Mouse (Mus musculus) kidney, embryonic 15.5 days (tissue): ENCODE measurements around the gene Hgfac. TPM values are rescaled to one million over a fixed set of nuclear protein-coding genes. Genes with fewer than 3 reads are reported as not detected.

Experiments
- ATAC-seq: fragments of 200-750 bp; cut with Nextera tagmentation; replicated peaks from 2 replicates; pipeline ENCODE4 v1.8.0; 2017; ENCODE audit warnings: moderate TSS enrichment; ENCODE audit not compliant: low FRiP score
- H3K27ac ChIP-seq: fragments of 300-500 bp; sonication (generic); 2 replicates; pipeline ENCODE4 v1.5.1; 2015; ENCODE audit warnings: mild to moderate bottlenecking, inconsistent platforms
- H3K27me3 ChIP-seq: fragments of 300-500 bp; sonication (generic); 2 replicates; pipeline ENCODE4 v1.6.1; 2015; ENCODE audit warnings: inconsistent platforms
- H3K36me3 ChIP-seq: fragments of 300-500 bp; sonication (generic); 2 replicates; pipeline ENCODE4 v1.6.1; 2015; ENCODE audit warnings: inconsistent platforms
- H3K4me1 ChIP-seq: fragments of 300-500 bp; sonication (generic); 2 replicates; pipeline ENCODE4 v1.6.1; 2015; ENCODE audit warnings: inconsistent platforms
- H3K4me2 ChIP-seq: fragments of 300-500 bp; sonication (generic); 2 replicates; pipeline ENCODE4 v1.6.1; 2015; ENCODE audit warnings: moderate library complexity, mild to moderate bottlenecking, inconsistent platforms
- H3K4me3 ChIP-seq: fragments of 300-500 bp; sonication (generic); replicated peaks from 2 replicates; pipeline ENCODE4 v1.5.1; 2015; ENCODE audit warnings: mild to moderate bottlenecking, inconsistent platforms
- H3K9ac ChIP-seq: fragments of 300-500 bp; sonication (generic); 2 replicates; pipeline ENCODE4 v1.6.1; 2015; ENCODE audit warnings: mild to moderate bottlenecking, inconsistent platforms
- H3K9me3 ChIP-seq: fragments of 300-500 bp; sonication (generic); replicated peaks from 2 replicates; pipeline ENCODE4 v1.6.1; 2016; ENCODE audit warnings: inconsistent platforms
- WGBS: fragments of 180-500 bp; shearing (Covaris S2); methylation state at CpG from one replicate; pipeline ENCODE4 v1.1.7; 2015; ENCODE audit warnings: mixed read lengths; 5-methylcytosine and 5-hydroxymethylcytosine counted together
- microRNA-seq: library from miRNA; unstranded; fragments of <30 nt; microRNA quantifications from one replicate; pipeline ENCODE4, GENCODE M21; 2016
- polyA plus RNA-seq: library from polyadenylated mRNA; unstranded; fragments of >200 nt; fragmentation: Nextera tagmentation; extraction: Ambion mirVana; gene quantifications from 2 replicates; pipeline ENCODE4 v1.2.1, GENCODE M21; 2015

Gene Hgfac
- polyA plus RNA-seq, 1 experiment from 2014 or later: 2.6 TPM

DNA sequence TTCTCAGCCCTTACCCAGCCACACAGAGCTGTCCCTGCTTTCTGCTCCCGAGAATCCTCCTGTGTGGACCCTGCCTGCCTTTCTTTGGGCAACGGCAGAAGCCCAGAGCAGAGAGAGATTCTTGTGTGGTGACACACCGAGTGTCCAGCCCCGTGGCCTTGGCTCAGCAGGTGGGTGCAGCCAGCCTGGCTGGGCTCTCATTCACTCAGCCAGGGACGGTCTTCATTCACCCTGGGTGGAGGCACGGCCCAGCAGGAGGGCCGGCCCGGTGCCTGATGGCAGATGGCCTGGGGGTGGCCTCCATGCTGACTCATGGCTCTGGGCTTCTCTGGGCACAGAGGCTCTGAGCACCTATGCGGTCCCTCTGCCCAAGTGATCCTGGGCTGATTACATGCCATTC lies 32.7 kb downstream of the Hgfac start:
- Histone ChIP-seq H3K4me2 (no peak overlapping the region), H3K9me3 (no peaks in the 10 kb centered on the region), H3K4me1 (no peaks in the 10 kb centered on the region; the same call in 1 of the 2 replicates), H3K27me3 (peaks cover under 1% of the 10 kb centered on the region; the same call in 1 of the 2 replicates), H3K27ac (no peak overlapping the region), H3K9ac (no peak overlapping the region), H3K4me3 (no peak overlapping the region), H3K36me3 (no peaks in the 10 kb centered on the region)
- 77% methylated on average over 9 of the region's 9 CpGs for WGBS
- ATAC-seq: no peak

DNA sequence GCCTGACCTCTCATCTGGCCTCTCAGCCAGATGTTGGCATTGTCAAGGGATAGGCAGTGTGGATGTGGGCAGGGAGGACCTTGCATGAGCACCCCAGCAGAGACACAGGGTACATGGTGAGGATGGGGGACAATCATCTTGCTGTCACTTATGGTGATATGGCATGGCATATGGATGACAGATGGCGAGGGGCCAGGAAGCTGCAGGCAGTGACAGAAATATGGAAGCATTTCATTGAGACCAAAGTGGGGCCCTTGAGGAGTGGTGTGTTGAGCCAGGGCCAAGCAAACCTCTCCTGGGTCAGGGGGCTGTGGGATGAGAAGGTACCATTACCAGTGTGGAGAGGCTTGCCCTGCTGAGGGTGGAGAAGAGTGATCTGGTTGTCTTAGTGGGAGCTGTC lies 35.1 kb downstream of the Hgfac start:
- no peaks in the 10 kb centered on the region for H3K36me3 ChIP-seq
- no peak overlapping the region for H3K4me2 ChIP-seq
- peaks cover 6% of the 10 kb centered on the region; the same call in 1 of the 2 replicates for H3K4me1 ChIP-seq
- H3K27ac ChIP-seq: no peak overlapping the region
- WGBS: 89% methylated on average over 1 of the region's 1 CpGs
- H3K4me3 ChIP-seq: no peak overlapping the region
- no peak for ATAC-seq
- H3K27me3 ChIP-seq: peaks cover 10% of the 10 kb centered on the region
- no peak overlapping the region for H3K9ac ChIP-seq
- no peaks in the 10 kb centered on the region for H3K9me3 ChIP-seq

DNA sequence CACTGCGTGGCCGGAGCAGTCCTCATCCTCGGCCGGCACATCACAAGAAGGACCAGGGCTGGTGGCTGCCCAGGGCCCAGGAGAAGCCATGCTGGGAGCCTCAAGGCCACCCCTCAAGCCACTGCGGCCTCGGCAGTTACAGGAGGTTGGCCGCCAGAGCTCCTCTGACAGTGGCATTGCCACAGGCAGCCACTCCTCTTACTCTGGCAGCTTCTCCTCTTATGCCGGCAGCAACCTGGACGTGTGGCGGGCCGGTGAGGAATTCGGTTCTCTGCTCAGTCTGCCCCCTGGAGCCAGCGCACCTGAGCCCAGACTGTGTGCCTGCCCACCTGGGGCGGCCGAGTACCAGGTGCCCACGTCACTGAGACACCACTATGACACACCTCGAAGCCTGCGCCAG lies 37.8 kb downstream of the Hgfac start:
- ATAC-seq: no peak
- 46% methylated on average over 18 of the region's 18 CpGs for WGBS
- H3K27me3 ChIP-seq: peaks cover 10% of the 10 kb centered on the region
- H3K4me2 ChIP-seq: no peak overlapping the region
- peaks cover 6% of the 10 kb centered on the region; the same call in 1 of the 2 replicates for H3K4me1 ChIP-seq
- no peak overlapping the region for H3K27ac ChIP-seq
- no peak overlapping the region for H3K4me3 ChIP-seq
- H3K9me3 ChIP-seq: no peaks in the 10 kb centered on the region
- no peak overlapping the region for H3K9ac ChIP-seq
- no peaks in the 10 kb centered on the region for H3K36me3 ChIP-seq

DNA sequence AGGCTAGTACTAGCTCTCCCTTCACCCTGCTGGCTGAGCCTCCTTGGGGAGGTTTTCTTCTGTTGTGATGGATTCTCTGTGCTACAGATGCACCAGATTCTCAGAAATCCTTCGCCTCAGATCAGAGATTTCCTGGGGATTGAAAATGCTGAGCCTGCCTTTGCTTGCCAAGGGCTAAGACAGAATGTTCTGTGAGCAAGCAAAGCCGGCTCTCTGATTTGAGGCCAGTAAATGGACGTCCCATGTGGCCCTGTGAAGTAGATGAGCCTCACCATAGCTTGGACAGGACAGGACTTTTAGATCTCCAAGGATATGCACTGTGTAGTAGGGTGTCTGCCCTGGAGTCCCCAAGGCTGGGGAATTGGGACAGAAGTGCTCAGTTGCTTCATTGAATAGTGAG lies 43.6 kb downstream of the Hgfac start:
- no peak overlapping the region for H3K4me3 ChIP-seq

DNA sequence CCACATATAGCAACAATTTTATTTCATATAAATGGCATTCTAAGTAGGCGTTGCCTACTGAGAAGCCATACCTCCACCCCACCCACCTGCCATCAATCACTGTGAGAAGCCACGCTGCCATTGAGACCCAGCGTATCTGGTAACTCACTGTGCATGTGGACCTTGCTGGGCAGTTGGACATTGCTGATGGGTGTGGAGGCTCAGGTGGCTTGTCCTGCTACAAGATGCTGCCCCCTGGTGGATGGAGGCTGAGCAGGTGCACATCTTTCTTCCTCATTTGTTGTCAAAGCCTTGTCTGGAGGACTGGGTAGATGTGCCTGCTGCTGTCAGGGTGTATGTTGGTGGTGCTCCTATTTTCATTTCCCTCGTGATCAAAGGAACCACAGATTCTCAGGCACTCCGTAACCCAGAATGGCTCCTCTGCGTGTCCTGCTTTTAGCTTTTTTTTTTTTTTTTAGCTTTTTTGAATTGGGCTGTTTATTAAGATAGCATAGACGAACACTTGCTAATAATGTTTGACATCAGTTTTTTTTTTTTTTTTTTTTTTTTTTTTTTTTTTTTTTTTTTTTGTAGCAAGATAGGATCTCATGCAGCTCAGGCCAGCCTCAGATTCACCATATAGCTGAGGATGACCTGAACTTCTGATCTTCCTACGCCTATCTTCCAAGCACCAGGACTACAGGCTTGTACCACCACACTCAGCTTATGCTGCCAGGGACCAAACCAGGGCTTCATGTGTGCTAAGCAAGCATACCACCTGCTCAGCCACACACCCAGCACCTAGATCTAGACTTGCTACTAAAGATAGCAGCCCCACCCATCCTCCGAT lies 47.7 kb downstream of the Hgfac start:
- no peak overlapping the region for H3K4me3 ChIP-seq
- no peak overlapping the region for H3K9ac ChIP-seq
- H3K9me3 ChIP-seq: no peaks in the 10 kb centered on the region
- no peaks in the 10 kb centered on the region for H3K4me1 ChIP-seq
- no peak overlapping the region for H3K27ac ChIP-seq
- H3K4me2 ChIP-seq: no peak overlapping the region
- no peak for ATAC-seq
- WGBS: 63% methylated on average over 9 of the region's 9 CpGs
- no peaks in the 10 kb centered on the region for H3K27me3 ChIP-seq
- peaks cover 33% of the 10 kb centered on the region for H3K36me3 ChIP-seq

More for the DNA sequence above, 43.6 kb downstream of the Hgfac start:
- Histone ChIP-seq H3K9ac (no peak overlapping the region), H3K4me2 (no peak overlapping the region), H3K27me3 (0 out of 2 replicates have a peak, but pooled peaks cover under 1% of the 10 kb centered on the region), H3K9me3 (no peaks in the 10 kb centered on the region), H3K36me3 (no peaks in the 10 kb centered on the region), H3K4me1 (no peaks in the 10 kb centered on the region), H3K27ac (no peak overlapping the region)
- ATAC-seq: no peak
- WGBS: 74% methylated on average over 3 of the region's 3 CpGs

DNA sequence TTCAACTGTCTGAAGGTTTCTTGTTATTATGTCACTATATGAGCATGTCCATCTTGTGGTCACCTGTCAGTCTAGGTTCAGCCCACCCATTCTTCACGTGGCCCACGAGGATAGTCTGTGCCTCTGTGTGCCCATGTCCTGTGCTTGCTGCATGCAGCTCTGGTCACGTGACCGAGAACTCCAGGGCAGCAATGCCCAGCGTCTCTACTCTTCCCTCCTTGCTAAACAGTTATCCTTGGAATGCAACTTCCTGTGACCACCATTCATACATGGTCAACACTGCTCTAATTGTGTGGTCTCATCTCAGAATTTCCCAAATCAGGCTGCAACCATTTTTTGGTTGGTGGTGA lies 48.3 kb downstream of the Hgfac start:
- Histone ChIP-seq H3K4me1 (no peaks in the 10 kb centered on the region), H3K9ac (no peak overlapping the region), H3K4me3 (no peak overlapping the region), H3K9me3 (no peaks in the 10 kb centered on the region), H3K36me3 (peaks cover 37% of the 10 kb centered on the region), H3K4me2 (no peak overlapping the region), H3K27ac (no peak overlapping the region), H3K27me3 (no peaks in the 10 kb centered on the region)
- 84% methylated on average over 5 of the region's 5 CpGs for WGBS
- ATAC-seq: no peak

DNA sequence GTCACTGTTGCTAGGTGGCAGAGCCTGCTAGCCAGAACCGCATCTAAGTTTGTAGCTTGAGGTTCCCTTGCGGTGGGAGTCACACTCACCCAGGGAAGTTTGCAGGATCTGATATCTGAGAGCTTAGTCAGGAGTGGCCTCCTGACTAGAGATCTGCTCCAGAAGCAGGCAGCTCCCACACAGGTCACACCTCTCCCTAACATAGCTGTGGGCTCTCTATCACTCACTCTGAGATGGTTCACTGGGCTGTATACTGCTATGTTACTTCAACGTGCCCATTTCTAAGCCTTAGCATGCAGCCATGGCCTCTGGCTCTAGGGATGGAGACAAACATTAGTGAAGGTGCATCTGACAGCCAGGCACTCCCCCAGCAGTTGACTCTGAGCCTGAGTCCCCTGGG lies 50.3 kb downstream of the Hgfac start:
- no peak overlapping the region for H3K4me3 ChIP-seq
- H3K27me3 ChIP-seq: no peaks in the 10 kb centered on the region
- no peak overlapping the region for H3K27ac ChIP-seq
- peaks cover 57% of the 10 kb centered on the region for H3K36me3 ChIP-seq
- WGBS: 41% methylated on average over 3 of the region's 3 CpGs
- no peak overlapping the region for H3K4me2 ChIP-seq
- peak; percentile 61 for ATAC-seq
- H3K9me3 ChIP-seq: no peaks in the 10 kb centered on the region
- no peaks in the 10 kb centered on the region for H3K4me1 ChIP-seq
- no peak overlapping the region for H3K9ac ChIP-seq

Small RNA genes within 50 kb of the gene (microRNA-seq; reads per million reads assigned to microRNA genes)
- gene Mir3097: 3.7 reads per million, percentile 19 among the genes with 10 or more reads in this experiment

Other genes with a start within 250 kb of the Hgfac start
- 0.42 and 0.68 TPM in 2 replicates for gene Msantd1, start 133.5 kb upstream of the Hgfac start, polyA plus RNA-seq
- 30.2 and 35.2 TPM in 2 replicates for gene Rgs12, start 92.1 kb upstream of the Hgfac start, polyA plus RNA-seq
- gene Dok7, start 15.3 kb downstream of the Hgfac start, polyA plus RNA-seq: 1.1 TPM in 2 replicates
- gene Lrpap1, start 64.3 kb downstream of the Hgfac start, polyA plus RNA-seq: 174 and 196 TPM in 2 replicates
- gene Adra2c, start 236.8 kb downstream of the Hgfac start, polyA plus RNA-seq: 0.40 and 0.41 TPM in 2 replicates